Mouse (Mus musculus) CD4-positive, CD25-positive, alpha-beta regulatory T cell, adult 2 months (primary cell): ENCODE data around the gene Bach2.
A peak's percentile ranks its signal among the peaks of the same experiment; 100 is the strongest.

Experiments
- DNase-seq: peaks from one replicate; pipeline ENCODE4 v3.0.0-alpha.2; 2012; ENCODE audit warnings: low read depth, low spot score

Gene Bach2

GRCm38 (mm10) chr4:32291406-32291805 is 52.8 kb downstream of the Bach2 start:
- DNase-seq = peak; percentile 74

- peak; percentile 44 for DNase-seq
These were observed 55.2 kb downstream of the Bach2 start for GRCm38 (mm10) chr4:32293686-32294265.

- no peak for DNase-seq
These were observed 58.6 kb downstream of the Bach2 start for GRCm38 (mm10) chr4:32297071-32297671.

- no peak for DNase-seq
These were observed 60.6 kb downstream of the Bach2 start for GRCm38 (mm10) chr4:32299221-32299620.

GRCm38 (mm10) chr4:32299970-32300369 is 61.4 kb downstream of the Bach2 start:
- no peak for DNase-seq

GRCm38 (mm10) chr4:32302668-32303067 is 64.1 kb downstream of the Bach2 start:
- peak; percentile 45 for DNase-seq

GRCm38 (mm10) chr4:32303076-32303475 is 64.5 kb downstream of the Bach2 start:
- no peak for DNase-seq

GRCm38 (mm10) chr4:32303674-32304073 is 65.1 kb downstream of the Bach2 start:
- DNase-seq = no peak

GRCm38 (mm10) chr4:32304221-32304703 is 65.7 kb downstream of the Bach2 start:
- no peak for DNase-seq

- no peak for DNase-seq
These were observed 66.5 kb downstream of the Bach2 start for GRCm38 (mm10) chr4:32305036-32305615.

GRCm38 (mm10) chr4:32305683-32306082 is 67.1 kb downstream of the Bach2 start:
- DNase-seq = no peak

GRCm38 (mm10) chr4:32306169-32306792 is 67.7 kb downstream of the Bach2 start:
- DNase-seq = no peak

GRCm38 (mm10) chr4:32307215-32307614 is 68.6 kb downstream of the Bach2 start:
- DNase-seq = no peak

GRCm38 (mm10) chr4:32312171-32312946 is 73.8 kb downstream of the Bach2 start:
- DNase-seq = no peak

- no peak for DNase-seq
These were observed 76.3 kb downstream of the Bach2 start for GRCm38 (mm10) chr4:32314919-32315318.

- no peak for DNase-seq
These were observed 80.0 kb downstream of the Bach2 start for GRCm38 (mm10) chr4:32318608-32319007.

GRCm38 (mm10) chr4:32319327-32319726 is 80.7 kb downstream of the Bach2 start:
- no peak for DNase-seq

- no peak for DNase-seq
These were observed 81.4 kb downstream of the Bach2 start for GRCm38 (mm10) chr4:32320039-32320438.

GRCm38 (mm10) chr4:32324111-32324510 is 85.5 kb downstream of the Bach2 start:
- DNase-seq = no peak

- DNase-seq = no peak
These were observed 86.4 kb downstream of the Bach2 start for GRCm38 (mm10) chr4:32324967-32325366.

- no peak for DNase-seq
These were observed 87.0 kb downstream of the Bach2 start for GRCm38 (mm10) chr4:32325596-32325995.

GRCm38 (mm10) chr4:32326279-32326678 is 87.7 kb downstream of the Bach2 start:
- DNase-seq = no peak
